Mouse (Mus musculus) megakaryocyte, embryonic 14.5 days (primary cell): ENCODE measurements around the gene Ttc3.

ENCODE experiments used
- FLI1 ChIP-seq: IDR thresholded peaks from 2 replicates; pipeline ENCODE4 v1.6.1; 2012; ENCODE audit warnings: low read length, inconsistent platforms, mixed read lengths
- GATA1 ChIP-seq: IDR thresholded peaks from 3 replicates; pipeline ENCODE4 v1.6.1; 2012; ENCODE audit warnings: mixed read lengths, low read length, inconsistent platforms, borderline replicate concordance

GRCm38 (mm10) chr16:94358091-94358490 lies 12.3 kb upstream of the Ttc3 start:
- TF ChIP-seq GATA1 (no peak), FLI1 (no peak)
